Mouse (Mus musculus): ENCODE measurements around the gene Slc30a10.

- no peak for TF ChIP-seq CTCF (IDR thresholded peaks at IDR 0.05; ENCODE audit: extremely low read depth, insufficient read length, insufficient replicate concordance, low read depth, low read length)
- TF ChIP-seq POLR2A (IDR thresholded peaks at IDR 0.05; ENCODE audit: low read depth, low read length): no peak
These were observed 18.1 kb downstream of the Slc30a10 start for GRCm38 (mm10) chr1:185472730-185473129.

Measured in small intestine, adult 2 months (tissue).